Mouse (Mus musculus): ENCODE data around the gene Bloc1s3. TPM values are rescaled to one million over a fixed set of nuclear protein-coding genes. Genes with fewer than 3 reads are reported as not detected.
A peak's percentile ranks its signal among the peaks of the same experiment; 100 is the strongest.

Bloc1s3 gene
- polyA plus RNA-seq, 1 experiment from 2014 or later: 4.8 TPM

DNA sequence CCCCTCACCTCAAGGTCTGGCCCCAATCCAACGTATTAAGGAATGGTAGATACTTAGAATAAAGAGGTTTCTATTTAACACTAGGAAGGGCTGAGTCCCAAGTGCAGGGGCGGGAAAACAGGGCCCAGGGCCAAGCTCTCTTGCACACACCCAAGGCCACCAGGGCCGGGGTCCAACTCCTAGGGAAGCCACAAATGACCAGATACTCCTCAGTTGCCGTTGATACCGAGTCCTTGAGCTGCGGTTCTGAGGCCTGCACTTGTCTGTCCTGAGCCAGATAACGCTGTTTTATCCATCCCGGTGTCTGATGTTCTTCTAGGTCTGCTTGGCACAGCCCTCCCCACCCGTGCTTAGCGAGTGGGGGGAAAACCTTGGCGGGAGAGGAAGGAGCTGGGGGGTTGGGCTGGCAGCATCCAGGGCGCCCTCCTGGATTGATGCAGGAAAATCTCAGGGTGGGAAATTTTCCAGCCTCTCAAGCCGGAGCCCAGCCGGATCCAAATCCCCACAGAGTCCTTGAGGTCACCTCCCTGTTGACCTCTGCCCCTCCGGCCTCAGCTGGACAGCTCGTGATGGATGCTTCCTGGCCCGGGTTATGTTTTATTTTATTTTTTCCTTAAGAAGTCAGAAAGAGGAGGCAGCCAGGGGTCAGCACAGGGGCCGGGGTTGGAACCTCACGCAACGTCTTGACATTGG is 12.5 kb downstream of the Bloc1s3 start:
- no peak for ATAC-seq (ENCODE audit: low FRiP score)
- WGBS: 56% methylated on average over 20 of the region's 20 CpGs
- no peaks in the 10 kb centered on the region for H3K36me3 ChIP-seq
- no peak overlapping the region for H3K4me2 ChIP-seq (replicated peaks)
- peaks cover 30% of the 10 kb centered on the region for H3K27me3 ChIP-seq
- no peak overlapping the region for H3K27ac ChIP-seq
- no peak overlapping the region for H3K9ac ChIP-seq
- H3K4me3 ChIP-seq: no peak overlapping the region
- peaks cover 6% of the 10 kb centered on the region; the same call in 1 of the 2 replicates for H3K4me1 ChIP-seq
- no peaks in the 10 kb centered on the region for H3K9me3 ChIP-seq (replicated peaks)

GRCm38 (mm10) chr7:19494751-19495474 is 13.3 kb downstream of the Bloc1s3 start:
- H3K4me2 ChIP-seq (replicated peaks): no peak overlapping the region
- peaks cover 6% of the 10 kb centered on the region; the same call in 1 of the 2 replicates for H3K4me1 ChIP-seq
- no peaks in the 10 kb centered on the region for H3K36me3 ChIP-seq
- no peak overlapping the region for H3K4me3 ChIP-seq
- H3K27ac ChIP-seq: no peak overlapping the region
- H3K9me3 ChIP-seq (replicated peaks): no peaks in the 10 kb centered on the region
- WGBS: 83% methylated on average over 25 of the region's 25 CpGs
- peaks cover 37% of the 10 kb centered on the region for H3K27me3 ChIP-seq
- no peak overlapping the region for H3K9ac ChIP-seq
- ATAC-seq (ENCODE audit: low FRiP score): no peak

GRCm38 (mm10) chr7:19491731-19492130 is 16.4 kb downstream of the Bloc1s3 start:
- Histone ChIP-seq H3K9me3 (replicated peaks) (no peaks in the 10 kb centered on the region), H3K4me1 (peaks cover 12% of the 10 kb centered on the region; the same call in 1 of the 2 replicates), H3K4me2 (replicated peaks) (peak overlapping the region; percentile 40), H3K36me3 (no peaks in the 10 kb centered on the region), H3K27ac (no peak overlapping the region), H3K27me3 (peaks cover 66% of the 10 kb centered on the region), H3K4me3 (peak overlapping the region; percentile 11; the same call in 1 of the 2 replicates), H3K9ac (peak overlapping the region; percentile 49)
- 2% methylated on average over 26 of the region's 26 CpGs for WGBS
- ATAC-seq (ENCODE audit: low FRiP score): no peak

DNA sequence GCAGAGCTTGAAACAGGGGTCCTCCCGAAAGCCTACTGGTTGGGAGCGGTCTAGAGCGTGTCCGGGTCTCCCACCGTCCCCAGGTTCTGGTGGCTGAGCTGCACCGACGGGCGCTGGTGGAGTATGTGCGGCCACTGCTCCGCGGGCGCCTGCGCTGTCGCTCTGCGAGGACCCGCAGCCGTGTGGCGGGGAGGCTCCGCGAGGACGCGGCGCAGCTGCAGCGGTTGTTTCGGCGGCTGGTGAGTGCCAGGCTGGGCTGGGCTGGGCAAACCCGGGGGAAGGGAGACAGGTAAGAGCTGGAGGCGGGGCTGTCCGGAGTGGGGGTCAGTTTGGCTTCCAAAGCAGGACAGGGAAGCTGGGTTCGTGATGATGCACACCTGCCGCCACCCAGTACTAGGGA is 18.6 kb downstream of the Bloc1s3 start:
- Histone ChIP-seq H3K4me2 (replicated peaks) (peak overlapping the region; percentile 45), H3K36me3 (no peaks in the 10 kb centered on the region), H3K9ac (peak overlapping the region; percentile 39; the same call in 1 of the 2 replicates), H3K9me3 (replicated peaks) (no peaks in the 10 kb centered on the region), H3K27me3 (peaks cover 74% of the 10 kb centered on the region), H3K4me1 (peaks cover 12% of the 10 kb centered on the region; the same call in 1 of the 2 replicates), H3K27ac (no peak overlapping the region), H3K4me3 (peak overlapping the region; percentile 31)
- peak; percentile 40; the same call in 1 of the 2 replicates for ATAC-seq (ENCODE audit: low FRiP score)
- WGBS: 2% methylated on average over 31 of the region's 31 CpGs

GRCm38 (mm10) chr7:19486549-19486948 is 21.6 kb downstream of the Bloc1s3 start:
- Histone ChIP-seq H3K36me3 (no peaks in the 10 kb centered on the region), H3K27ac (no peak overlapping the region), H3K9me3 (replicated peaks) (no peaks in the 10 kb centered on the region), H3K4me1 (peaks cover 7% of the 10 kb centered on the region; the same call in 1 of the 2 replicates), H3K4me3 (no peak overlapping the region), H3K27me3 (peaks cover 58% of the 10 kb centered on the region), H3K4me2 (replicated peaks) (no peak overlapping the region), H3K9ac (no peak overlapping the region)
- WGBS: 88% methylated on average over 7 of the region's 7 CpGs
- ATAC-seq (ENCODE audit: low FRiP score): no peak

DNA sequence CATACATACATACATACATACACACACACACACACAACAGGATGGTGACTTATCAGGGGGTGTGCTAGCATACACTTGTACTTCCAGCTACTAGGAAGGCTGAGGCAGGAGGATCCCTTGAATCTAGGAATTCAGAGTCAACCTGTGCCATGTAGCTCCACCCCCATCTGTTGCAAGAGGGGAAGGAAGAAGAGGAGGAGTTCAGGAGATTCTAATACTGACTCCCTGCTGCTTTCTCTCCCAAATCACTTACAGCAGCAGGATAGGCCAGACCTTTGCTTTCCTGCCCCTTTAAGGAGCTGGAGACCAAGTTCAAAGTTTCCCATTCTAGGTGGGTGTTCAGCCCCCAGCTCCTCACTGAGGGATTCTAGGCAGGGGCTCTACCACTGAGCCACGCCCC is 22.7 kb downstream of the Bloc1s3 start:
- ATAC-seq (ENCODE audit: low FRiP score): no peak
- Histone ChIP-seq H3K4me3 (no peak overlapping the region), H3K4me1 (peaks cover 6% of the 10 kb centered on the region; the same call in 1 of the 2 replicates), H3K9ac (no peak overlapping the region), H3K4me2 (replicated peaks) (no peak overlapping the region), H3K27ac (no peak overlapping the region), H3K36me3 (no peaks in the 10 kb centered on the region), H3K27me3 (peaks cover 50% of the 10 kb centered on the region), H3K9me3 (replicated peaks) (no peaks in the 10 kb centered on the region)
- WGBS: 100% methylated on average over 1 of the region's 1 CpGs

GRCm38 (mm10) chr7:19483281-19483680 is 24.9 kb downstream of the Bloc1s3 start:
- ATAC-seq (ENCODE audit: low FRiP score): no peak
- H3K4me3 ChIP-seq: no peak overlapping the region
- peaks cover 34% of the 10 kb centered on the region for H3K27me3 ChIP-seq
- no peak overlapping the region for H3K4me2 ChIP-seq (replicated peaks)
- no peak overlapping the region for H3K9ac ChIP-seq
- H3K36me3 ChIP-seq: no peaks in the 10 kb centered on the region
- WGBS: 83% methylated on average over 8 of the region's 8 CpGs
- H3K9me3 ChIP-seq (replicated peaks): no peaks in the 10 kb centered on the region
- no peaks in the 10 kb centered on the region for H3K4me1 ChIP-seq
- H3K27ac ChIP-seq: no peak overlapping the region

DNA sequence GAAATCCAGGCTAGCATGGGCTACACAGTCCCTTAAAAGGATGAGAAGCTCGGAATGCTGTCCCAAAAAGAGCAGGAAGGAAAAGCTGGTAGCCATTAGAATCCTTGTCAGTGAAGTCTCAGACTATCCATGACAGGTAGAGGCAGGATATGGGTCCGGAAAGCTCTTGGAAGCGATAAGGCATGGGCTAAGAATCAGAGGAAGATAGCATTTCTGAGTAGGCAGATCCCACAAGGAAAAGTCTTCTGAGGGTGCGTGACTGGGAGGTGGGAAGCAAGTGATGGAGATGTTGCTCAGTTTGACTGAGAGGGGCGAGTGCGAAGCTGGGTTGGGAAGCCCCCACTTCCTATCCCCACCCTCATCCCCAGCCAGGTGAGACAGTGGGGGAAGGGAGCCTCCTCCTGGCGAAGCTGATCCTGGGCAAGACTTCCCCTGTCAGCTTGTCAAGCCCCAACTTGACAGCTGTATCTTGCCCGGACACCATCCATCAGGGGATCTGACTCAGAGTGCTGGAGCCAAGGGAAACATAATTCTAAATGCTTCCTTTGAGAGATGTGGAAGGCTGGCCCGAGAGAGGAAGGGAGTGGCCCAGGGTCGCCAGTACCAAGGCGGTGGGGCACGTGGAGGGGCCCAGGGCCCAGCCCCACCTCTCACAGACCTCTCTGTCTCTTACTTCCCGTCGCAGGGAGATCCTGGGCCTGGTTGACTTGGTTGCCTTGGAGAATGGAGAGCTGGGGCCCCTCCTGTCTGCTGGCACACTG is 30.4 kb downstream of the Bloc1s3 start:
- Histone ChIP-seq H3K4me1 (0 out of 2 replicates have a peak, but pooled peaks cover 2% of the 10 kb centered on the region), H3K4me3 (no peak overlapping the region), H3K9ac (no peak overlapping the region), H3K4me2 (replicated peaks) (no peak overlapping the region), H3K27ac (no peak overlapping the region), H3K36me3 (no peaks in the 10 kb centered on the region), H3K27me3 (peaks cover 53% of the 10 kb centered on the region), H3K9me3 (replicated peaks) (no peaks in the 10 kb centered on the region)
- no peak for ATAC-seq (ENCODE audit: low FRiP score)
- WGBS: 23% methylated on average over 14 of the region's 14 CpGs

DNA sequence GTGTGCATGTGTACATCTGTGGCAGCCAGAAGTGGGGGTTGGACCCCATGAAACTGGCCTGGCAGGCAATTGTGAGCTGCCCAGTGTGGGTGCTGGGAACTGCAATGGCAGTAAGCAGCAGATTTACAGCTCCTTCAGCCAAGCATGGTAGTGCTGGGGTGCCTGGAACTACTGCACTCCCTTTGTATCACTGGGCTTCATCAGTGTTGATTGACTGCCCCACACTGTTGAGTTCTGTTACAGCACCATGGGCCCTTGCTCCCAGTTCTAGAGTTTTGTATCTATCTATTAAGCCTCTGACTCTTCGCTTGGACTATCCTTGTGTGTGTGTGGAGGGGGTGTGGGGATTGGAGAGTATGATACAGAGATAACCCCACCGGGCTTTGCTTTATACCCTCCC is 31.1 kb downstream of the Bloc1s3 start:
- Histone ChIP-seq H3K27me3 (peaks cover 60% of the 10 kb centered on the region), H3K4me2 (replicated peaks) (no peak overlapping the region), H3K4me1 (0 out of 2 replicates have a peak, but pooled peaks cover 2% of the 10 kb centered on the region), H3K9me3 (replicated peaks) (no peaks in the 10 kb centered on the region), H3K9ac (no peak overlapping the region), H3K4me3 (no peak overlapping the region), H3K27ac (no peak overlapping the region), H3K36me3 (no peaks in the 10 kb centered on the region)
- 82% methylated on average over 2 of the region's 2 CpGs for WGBS
- ATAC-seq (ENCODE audit: low FRiP score): no peak

- peaks cover 82% of the 10 kb centered on the region for H3K27me3 ChIP-seq
- peak overlapping the region; percentile 75 for H3K4me2 ChIP-seq (replicated peaks)
- peaks cover 5% of the 10 kb centered on the region; the same call in 1 of the 2 replicates for H3K4me1 ChIP-seq
- H3K9me3 ChIP-seq (replicated peaks): no peaks in the 10 kb centered on the region
- no peak overlapping the region for H3K27ac ChIP-seq
- under 1% methylated on average over 70 of the region's 89 CpGs for WGBS
- no peaks in the 10 kb centered on the region for H3K36me3 ChIP-seq
- peak overlapping the region; percentile 48 for H3K4me3 ChIP-seq
- peak overlapping the region; percentile 71 for H3K9ac ChIP-seq
- peak; percentile 89 for ATAC-seq (ENCODE audit: low FRiP score)
Measured at GRCm38 (mm10) chr7:19473875-19474443, 34.2 kb downstream of the Bloc1s3 start.

- Histone ChIP-seq H3K27me3 (peaks cover 86% of the 10 kb centered on the region), H3K4me2 (replicated peaks) (no peak overlapping the region), H3K9ac (no peak overlapping the region), H3K4me1 (peaks cover 5% of the 10 kb centered on the region; the same call in 1 of the 2 replicates), H3K9me3 (replicated peaks) (no peaks in the 10 kb centered on the region), H3K4me3 (no peak overlapping the region), H3K36me3 (no peaks in the 10 kb centered on the region), H3K27ac (no peak overlapping the region)
- WGBS: 45% methylated on average over 4 of the region's 4 CpGs
- no peak for ATAC-seq (ENCODE audit: low FRiP score)
Measured at GRCm38 (mm10) chr7:19472403-19472802, 35.8 kb downstream of the Bloc1s3 start.

DNA sequence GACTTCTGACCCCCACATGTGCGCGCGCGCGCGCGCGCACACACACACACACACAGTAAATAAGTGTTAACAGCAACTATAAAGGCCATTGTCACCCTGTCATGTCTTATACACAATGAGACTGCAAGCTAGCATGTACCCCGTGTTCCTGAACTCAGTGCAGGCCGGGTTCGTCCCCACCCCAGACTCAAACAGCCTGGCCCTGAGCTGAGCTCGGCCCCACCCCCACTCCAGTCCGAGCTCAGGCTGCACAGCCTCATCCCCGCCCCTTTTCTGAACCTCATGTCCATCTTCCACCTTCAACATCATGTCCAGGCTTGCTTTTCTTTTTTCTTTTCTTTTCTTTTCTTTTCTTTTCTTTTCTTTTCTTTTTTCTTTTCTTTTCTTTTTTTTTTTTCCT is 37.9 kb downstream of the Bloc1s3 start:
- no peaks in the 10 kb centered on the region for H3K36me3 ChIP-seq
- no peaks in the 10 kb centered on the region for H3K9me3 ChIP-seq (replicated peaks)
- WGBS: 7% methylated on average over 14 of the region's 14 CpGs
- no peak for ATAC-seq (ENCODE audit: low FRiP score)
- H3K9ac ChIP-seq: no peak overlapping the region
- H3K4me1 ChIP-seq: peaks cover 5% of the 10 kb centered on the region; the same call in 1 of the 2 replicates
- no peak overlapping the region for H3K4me3 ChIP-seq
- no peak overlapping the region for H3K27ac ChIP-seq
- H3K4me2 ChIP-seq (replicated peaks): no peak overlapping the region
- H3K27me3 ChIP-seq: peaks cover 91% of the 10 kb centered on the region
